Mouse (Mus musculus): ENCODE measurements at regions not wholly inside any gene's neighbourhood (a gene's known extent, or its start where the extent isn't known, plus 50 kb on each side); places are given as distances from the start of the nearest gene placed in this dataset.
A peak's percentile ranks its signal among the peaks of the same experiment; 100 is the strongest.

DNA sequence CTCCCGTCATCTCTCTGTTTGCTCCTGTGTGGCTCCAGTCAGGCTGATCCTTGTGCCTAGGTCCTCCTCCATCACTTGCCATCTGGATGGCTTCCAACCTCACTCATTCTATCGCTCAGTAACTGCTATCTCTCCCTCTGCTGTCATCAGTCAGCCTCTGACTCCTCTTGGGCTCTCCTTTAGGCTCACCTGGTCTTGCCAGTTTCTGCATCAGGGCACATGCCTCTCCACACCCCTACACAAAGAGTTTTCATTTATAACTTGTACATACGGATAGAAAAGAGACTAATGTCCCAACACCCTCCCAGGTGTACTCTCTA is 2664.7 kb upstream of the Lrrc6 start:
- 0 out of 2 replicates have a peak, but pooled peaks cover 7% of the 10 kb centered on the region for H3K4me1 ChIP-seq
- 50% methylated on average over 3 of the region's 3 CpGs for WGBS
- H3K4me3 ChIP-seq (replicated peaks): no peak overlapping the region
- no peak overlapping the region for H3K9ac ChIP-seq
- no peaks in the 10 kb centered on the region for H3K36me3 ChIP-seq
- no peaks in the 10 kb centered on the region for H3K27me3 ChIP-seq
- no peaks in the 10 kb centered on the region for H3K9me3 ChIP-seq (replicated peaks)
- no peak overlapping the region for H3K4me2 ChIP-seq
- H3K27ac ChIP-seq: no peak overlapping the region
- ATAC-seq (replicated peaks; ENCODE audit: low FRiP score): no peak

DNA sequence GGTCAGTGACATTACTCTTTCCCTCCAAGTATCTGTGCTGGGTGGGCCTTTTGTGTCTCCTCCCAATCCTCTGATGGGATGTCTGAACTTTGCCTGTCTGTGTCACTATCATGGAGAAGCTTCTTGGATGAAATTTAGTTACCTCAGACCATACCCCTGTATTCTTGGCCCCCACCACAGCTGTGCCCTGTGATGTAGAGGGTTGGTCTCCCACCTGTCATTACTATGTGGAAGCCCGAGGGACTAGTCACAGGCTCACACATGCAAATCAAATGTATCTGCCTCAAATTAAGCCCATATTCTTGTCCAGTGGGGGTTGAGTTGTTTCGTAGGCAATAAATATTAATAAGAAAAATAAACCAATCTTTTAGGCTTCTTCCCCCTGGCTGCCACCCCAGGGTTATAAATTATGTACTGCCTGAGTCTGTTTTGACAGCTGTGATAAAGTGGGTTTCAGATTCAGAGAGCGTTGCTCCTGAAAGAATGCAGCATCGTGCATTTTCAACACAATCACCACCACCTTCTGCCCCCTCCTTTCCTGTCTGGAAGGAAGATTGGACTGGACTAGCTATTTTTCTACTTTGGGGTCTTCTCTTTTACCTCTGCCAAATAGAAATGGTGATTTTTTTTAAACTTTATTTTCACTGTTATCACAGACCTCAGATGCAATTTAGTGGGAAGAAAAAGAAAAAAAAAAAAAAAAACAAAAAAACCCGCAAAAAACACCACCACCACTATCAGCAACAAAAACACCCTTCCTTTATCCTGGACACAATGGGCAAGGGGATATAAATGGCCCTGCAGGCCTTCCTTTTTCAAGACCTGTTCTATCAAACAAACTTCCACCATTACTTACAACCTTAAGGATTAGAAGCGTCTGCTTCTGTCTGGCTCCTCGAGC is 2664.1 kb upstream of the Lrrc6 start:
- Histone ChIP-seq H3K4me3 (replicated peaks) (no peak overlapping the region), H3K36me3 (no peaks in the 10 kb centered on the region), H3K9ac (no peak overlapping the region), H3K27ac (0 out of 2 replicates have a peak overlapping the region, but pooled peaks have one; percentile 22), H3K27me3 (no peaks in the 10 kb centered on the region), H3K4me2 (no peak overlapping the region), H3K4me1 (0 out of 2 replicates have a peak, but pooled peaks cover 7% of the 10 kb centered on the region), H3K9me3 (replicated peaks) (no peaks in the 10 kb centered on the region)
- 30% methylated on average over 7 of the region's 7 CpGs for WGBS
- ATAC-seq (replicated peaks; ENCODE audit: low FRiP score): no peak

DNA sequence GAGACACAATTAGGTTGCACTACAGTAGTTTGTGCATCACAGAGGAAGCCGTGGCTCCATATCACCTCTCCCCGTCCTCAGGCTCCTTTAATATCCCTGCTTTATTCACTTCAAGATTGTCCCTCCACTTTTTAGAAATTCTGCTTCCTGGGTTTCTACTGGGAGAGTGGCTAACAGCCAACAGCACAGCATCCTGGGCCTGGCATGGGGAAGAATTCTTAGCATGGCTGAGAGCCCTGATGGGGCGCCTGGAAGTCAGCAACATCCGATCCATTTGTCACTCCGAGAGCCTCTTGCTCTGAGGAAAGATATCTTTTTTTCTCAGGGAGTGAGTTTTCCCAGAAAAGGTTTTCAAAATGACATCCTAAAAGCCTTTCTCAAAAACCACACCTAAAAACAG is 2660.3 kb upstream of the Lrrc6 start:
- WGBS: 79% methylated on average over 5 of the region's 5 CpGs
- Histone ChIP-seq H3K9me3 (replicated peaks) (no peaks in the 10 kb centered on the region), H3K27ac (no peak overlapping the region), H3K9ac (no peak overlapping the region), H3K4me3 (replicated peaks) (no peak overlapping the region), H3K27me3 (no peaks in the 10 kb centered on the region), H3K4me2 (no peak overlapping the region), H3K36me3 (no peaks in the 10 kb centered on the region), H3K4me1 (0 out of 2 replicates have a peak, but pooled peaks cover 7% of the 10 kb centered on the region)
- ATAC-seq (replicated peaks; ENCODE audit: low FRiP score): no peak

DNA sequence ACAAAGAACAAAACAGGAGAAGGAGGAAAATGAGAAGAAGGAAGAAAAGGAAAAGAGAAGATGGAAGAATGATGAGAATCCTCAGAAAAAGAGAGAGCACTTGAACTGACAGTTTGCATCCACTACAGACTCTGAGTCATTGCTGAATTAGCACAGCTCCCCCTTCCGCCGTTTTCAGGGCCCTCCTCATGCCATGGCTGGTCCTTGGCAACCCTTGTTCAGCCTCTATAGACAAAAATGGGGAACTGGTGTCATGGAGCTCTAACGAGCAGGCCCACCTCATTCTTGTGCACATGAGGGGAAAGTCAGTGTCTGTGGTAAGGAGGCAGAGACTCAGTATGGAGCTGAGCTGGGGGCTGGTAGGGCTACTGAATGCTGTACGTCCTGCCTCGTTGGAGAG is 2657.4 kb upstream of the Lrrc6 start:
- no peak overlapping the region for H3K4me2 ChIP-seq
- H3K9me3 ChIP-seq (replicated peaks): no peaks in the 10 kb centered on the region
- ATAC-seq (replicated peaks; ENCODE audit: low FRiP score): no peak
- no peaks in the 10 kb centered on the region for H3K27me3 ChIP-seq
- WGBS: 80% methylated on average over 5 of the region's 5 CpGs
- no peak overlapping the region for H3K27ac ChIP-seq
- H3K9ac ChIP-seq: no peak overlapping the region
- no peaks in the 10 kb centered on the region for H3K36me3 ChIP-seq
- H3K4me1 ChIP-seq: no peaks in the 10 kb centered on the region
- no peak overlapping the region for H3K4me3 ChIP-seq (replicated peaks)
